Mouse (Mus musculus): ENCODE data around the gene Xxylt1. TPM values are rescaled to one million over a fixed set of nuclear protein-coding genes. Genes with fewer than 3 reads are reported as not detected.

Gene Xxylt1
- total and polyA plus RNA-seq, 3 experiments, result 21.5 to 45.7 (median 35.1) TPM

DNA sequence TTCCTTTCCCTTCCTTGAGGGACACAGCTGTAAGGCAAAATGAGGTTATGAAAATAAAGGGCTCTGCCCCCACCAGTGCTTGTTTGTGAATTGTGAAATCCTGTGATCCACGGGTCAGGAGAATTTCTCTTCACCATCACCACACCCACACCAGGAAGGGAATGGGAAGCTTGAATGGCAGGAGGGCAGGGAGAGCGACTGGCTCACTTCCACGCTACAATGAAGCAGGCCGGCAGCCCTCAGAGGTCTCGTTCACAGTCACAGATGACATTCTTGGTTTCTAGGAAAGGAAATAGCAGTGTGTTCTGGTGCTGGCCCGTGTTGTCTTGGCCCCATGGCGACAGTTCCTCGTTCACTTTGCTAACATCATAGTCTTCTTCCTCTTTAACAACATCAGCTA is 136.3 kb downstream of the Xxylt1 start:
- dilution Hi-C loops (cut with MboI; ENCODE audit: extremely low pct_ligation_motif_present, extremely low pct_unique_long_range_greater_than_20kb, low sequenced_read_pairs) (no loop called here), in situ Hi-C loops (cut with MboI; ENCODE audit: low pct_ligation_motif_present, low pct_unique_long_range_greater_than_20kb, low sequenced_read_pairs) (no loop called here)
- Histone ChIP-seq H3K9me3 (replicated peaks; ENCODE audit: low read length) (peaks cover 8% of the 10 kb centered on the region), H3K27me3 (replicated peaks) (no peaks in the 10 kb centered on the region), H3K9ac (ENCODE audit: insufficient read depth, low read depth) (no peak overlapping the region), H3K27ac (ENCODE audit: insufficient read depth, low read depth) (no peak overlapping the region), H3K4me3 (replicated peaks in 1 of 3; ENCODE audit: low read depth in 2 of 3, low read length in 2 of 3, poor library complexity in 1 of 3) (no peak overlapping the region), H3K36me3 (replicated peaks in 1 of 2; ENCODE audit: control insufficient read depth in 1 of 2, insufficient read depth in 1 of 2, low read length in 1 of 2) (peaks cover 0 to 42% of the 10 kb centered on the region in 2 experiments), H3K4me2 (ENCODE audit: insufficient read depth, low read depth, poor library complexity, severe bottlenecking) (no peak overlapping the region), H3K79me2 (replicated peaks; ENCODE audit: control insufficient read depth, extremely low read depth, insufficient read depth, poor library complexity, severe bottlenecking) (no peaks in the 10 kb centered on the region), H3K4me1 (ENCODE audit: control insufficient read depth in 1 of 2, insufficient read depth in 2 of 2) (peaks cover 21 to 58% of the 10 kb centered on the region in 2 experiments)
- no peak for TF ChIP-seq GABPA (IDR thresholded peaks at IDR 0.05; ENCODE audit: insufficient replicate concordance, low read depth, low read length)
- no peak for TF ChIP-seq POLR2AphosphoS2 (IDR thresholded peaks at IDR 0.05; ENCODE audit: low read depth, low read length)
- DNase-seq (ENCODE audit: extremely low read depth), result no peak

DNA sequence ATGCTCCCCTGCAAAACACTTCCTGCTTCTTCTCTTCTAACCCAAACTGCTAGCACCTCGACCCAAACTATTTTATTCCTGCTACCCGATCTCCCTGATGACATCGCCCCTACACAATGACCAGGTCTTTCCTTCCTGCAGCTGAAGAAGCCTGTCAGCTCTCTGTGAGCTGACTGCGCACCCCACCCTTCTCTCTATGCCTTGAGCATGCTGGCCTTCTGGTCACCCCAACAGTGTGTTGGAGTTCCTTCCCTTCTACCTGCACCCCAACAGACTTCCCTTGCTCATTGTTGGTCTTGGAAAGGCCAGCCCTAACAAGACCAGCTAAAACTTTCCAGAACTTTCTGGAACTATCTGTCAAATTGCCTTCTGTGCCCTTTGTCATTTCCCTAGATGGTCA is 137.3 kb downstream of the Xxylt1 start:
- peaks cover 24 to 62% of the 10 kb centered on the region in 2 experiments for H3K4me1 ChIP-seq (ENCODE audit: control insufficient read depth in 1 of 2, insufficient read depth in 2 of 2)
- H3K79me2 ChIP-seq (replicated peaks; ENCODE audit: control insufficient read depth, extremely low read depth, insufficient read depth, poor library complexity, severe bottlenecking), result no peaks in the 10 kb centered on the region
- peaks cover 8% of the 10 kb centered on the region for H3K9me3 ChIP-seq (replicated peaks; ENCODE audit: low read length)
- no peak overlapping the region for H3K4me3 ChIP-seq (replicated peaks in 1 of 3; ENCODE audit: low read depth in 2 of 3, low read length in 2 of 3, poor library complexity in 1 of 3)
- peaks cover 0 to 39% of the 10 kb centered on the region in 2 experiments for H3K36me3 ChIP-seq (replicated peaks in 1 of 2; ENCODE audit: control insufficient read depth in 1 of 2, insufficient read depth in 1 of 2, low read length in 1 of 2)
- no peaks in the 10 kb centered on the region for H3K27me3 ChIP-seq (replicated peaks)
- dilution Hi-C loops (cut with MboI; ENCODE audit: extremely low pct_ligation_motif_present, extremely low pct_unique_long_range_greater_than_20kb, low sequenced_read_pairs), result no loop called here
- no peak overlapping the region for H3K4me2 ChIP-seq (ENCODE audit: insufficient read depth, low read depth, poor library complexity, severe bottlenecking)
- H3K9ac ChIP-seq (ENCODE audit: insufficient read depth, low read depth), result no peak overlapping the region
- in situ Hi-C loops (cut with MboI; ENCODE audit: low pct_ligation_motif_present, low pct_unique_long_range_greater_than_20kb, low sequenced_read_pairs), result no loop called here
- no peak for DNase-seq (ENCODE audit: extremely low read depth)
- no peak for TF ChIP-seq BHLHE40 (IDR thresholded peaks at IDR 0.05; ENCODE audit: low read depth, low read length)
- no peak for TF ChIP-seq EP300 (IDR thresholded peaks at IDR 0.05; ENCODE audit: low read length)
- TF ChIP-seq ZC3H11A (IDR thresholded peaks at IDR 0.05; ENCODE audit: low read depth, low read length), result no peak
- TF ChIP-seq NELFE (IDR thresholded peaks at IDR 0.05; ENCODE audit: low read depth, low read length), result no peak
- TF ChIP-seq CTCF (conservative IDR thresholded peaks at IDR 0.05 in 1 of 2, IDR thresholded peaks at IDR 0.05 in 1 of 2; ENCODE audit: low read depth in 2 of 2, low read length in 2 of 2), result no peak
- no peak for TF ChIP-seq PAX5 (IDR thresholded peaks at IDR 0.05; ENCODE audit: low read length)
- TF ChIP-seq ZNF384 (IDR thresholded peaks at IDR 0.05; ENCODE audit: low read depth, low read length), result no peak
- no peak for TF ChIP-seq KAT2A (IDR thresholded peaks at IDR 0.05; ENCODE audit: insufficient replicate concordance, low read length)
- TF ChIP-seq ETS1 (conservative IDR thresholded peaks at IDR 0.05; ENCODE audit: low read depth, low read length), result no peak
- TF ChIP-seq IRF4 (IDR thresholded peaks at IDR 0.05; ENCODE audit: low read depth, low read length), result no peak
- no peak for TF ChIP-seq RCOR1 (conservative IDR thresholded peaks at IDR 0.05; ENCODE audit: low read depth, low read length)
- no peak for TF ChIP-seq USF2 (conservative IDR thresholded peaks at IDR 0.05; ENCODE audit: low read depth, low read length)
- no peak for TF ChIP-seq MAX (IDR thresholded peaks at IDR 0.05; ENCODE audit: low read length)
- TF ChIP-seq MAZ (IDR thresholded peaks at IDR 0.05; ENCODE audit: low read depth, low read length), result no peak
- no peak for TF ChIP-seq SIN3A (IDR thresholded peaks at IDR 0.05; ENCODE audit: low read length)
- no peak for TF ChIP-seq UBTF (IDR thresholded peaks at IDR 0.05; ENCODE audit: low read depth, low read length)
- no peak for TF ChIP-seq JUND (conservative IDR thresholded peaks at IDR 0.05; ENCODE audit: low read depth, low read length)
- no peak for TF ChIP-seq HCFC1 (IDR thresholded peaks at IDR 0.05; ENCODE audit: low read depth, low read length)
- TF ChIP-seq USF1 (IDR thresholded peaks at IDR 0.05; ENCODE audit: low read depth, low read length), result no peak
- TF ChIP-seq ZKSCAN1 (IDR thresholded peaks at IDR 0.05; ENCODE audit: borderline replicate concordance, low read depth, low read length), result no peak
- H3K27ac ChIP-seq (ENCODE audit: insufficient read depth, low read depth), result no peak overlapping the region
